Mouse (Mus musculus) myocyte (in vitro differentiated cells): ENCODE measurements around the gene Grik5. TPM values are rescaled to one million over a fixed set of nuclear protein-coding genes. Genes with fewer than 3 reads are reported as not detected.

Experiments
- H3K27me3 ChIP-seq: one replicate; pipeline ENCODE4 v1.6.1; 2011; ENCODE audit not compliant: control insufficient read depth, insufficient read depth, insufficient read length
- H3K36me3 ChIP-seq: one replicate; pipeline ENCODE4 v1.6.1; 2011; ENCODE audit not compliant: control insufficient read depth, insufficient read depth
- H3K4me2 ChIP-seq: one replicate; pipeline ENCODE4 v1.6.1; 2011; ENCODE audit warnings: low read depth, control low read depth
- H3K4me3 ChIP-seq: one replicate; pipeline ENCODE4 v1.5.1; 2011; ENCODE audit warnings: mild to moderate bottlenecking, control low read depth, moderate library complexity
- H3K79me2 ChIP-seq: one replicate; pipeline ENCODE4 v1.6.1; 2011; ENCODE audit not compliant: control insufficient read depth, insufficient read depth
- H3ac ChIP-seq: one replicate; pipeline ENCODE4 v1.6.1; 2011; ENCODE audit not compliant: control insufficient read depth, insufficient read length
- CEBPB ChIP-seq: IDR thresholded peaks from 2 replicates; pipeline ENCODE4 v1.6.1; 2011; ENCODE audit warnings: mild to moderate bottlenecking, moderate library complexity; ENCODE audit not compliant: poor library complexity, insufficient read depth, severe bottlenecking
- E2F4 ChIP-seq: IDR thresholded peaks from one replicate; pipeline ENCODE4 v1.6.1; 2011; ENCODE audit warnings: mild to moderate bottlenecking, control low read depth, moderate library complexity; ENCODE audit not compliant: insufficient read depth
- MAX ChIP-seq: IDR thresholded peaks from one replicate; pipeline ENCODE4 v1.6.1; 2011; ENCODE audit warnings: low read depth, mild to moderate bottlenecking, control low read depth
- MYOD1 ChIP-seq, 3 experiments: IDR thresholded peaks; one replicate each; pipeline ENCODE4 v1.6.1; 2011; ENCODE audit warnings: control low read depth in 2 of 3, low read depth in 2 of 3, mild to moderate bottlenecking in 2 of 3, moderate library complexity in 1 of 3; ENCODE audit not compliant: insufficient read length in 2 of 3, control insufficient read depth in 1 of 3
- MYOG ChIP-seq, 3 experiments: IDR thresholded peaks; one replicate each; pipeline ENCODE4 v1.6.1; 2011; ENCODE audit warnings: control low read depth in 2 of 3, low read depth in 2 of 3, mild to moderate bottlenecking in 2 of 3; ENCODE audit not compliant: insufficient read length in 2 of 3, control insufficient read depth in 1 of 3, insufficient read depth in 1 of 3
- POLR2A ChIP-seq: IDR thresholded peaks from one replicate; pipeline ENCODE4 v1.6.1; 2011; ENCODE audit warnings: low read depth, mild to moderate bottlenecking, control low read depth, moderate library complexity; ENCODE audit not compliant: insufficient read length
- POLR2AphosphoS2 ChIP-seq: IDR thresholded peaks from one replicate; pipeline ENCODE4 v1.6.1; 2011; ENCODE audit warnings: low read depth, control low read depth; ENCODE audit not compliant: insufficient read length
- REST ChIP-seq: IDR thresholded peaks from one replicate; pipeline ENCODE4 v1.6.1; 2011; ENCODE audit warnings: mild to moderate bottlenecking, control low read depth, moderate library complexity; ENCODE audit not compliant: insufficient read depth, insufficient read length
- SRF ChIP-seq: IDR thresholded peaks from one replicate; pipeline ENCODE4 v1.6.1; 2011; ENCODE audit warnings: low read depth; ENCODE audit not compliant: control insufficient read depth, insufficient read length
- TCF12 ChIP-seq: IDR thresholded peaks from one replicate; pipeline ENCODE4 v1.6.1; 2011; ENCODE audit warnings: mild to moderate bottlenecking, control low read depth; ENCODE audit not compliant: poor library complexity, insufficient read depth, severe bottlenecking
- TCF3 ChIP-seq: IDR thresholded peaks from one replicate; pipeline ENCODE4 v1.6.1; 2011; ENCODE audit warnings: low read depth, control low read depth; ENCODE audit not compliant: insufficient read length
- USF1 ChIP-seq: IDR thresholded peaks from one replicate; pipeline ENCODE4 v1.6.1; 2011; ENCODE audit warnings: low read depth, mild to moderate bottlenecking, control low read depth, moderate library complexity
- polyA plus RNA-seq: library from polyadenylated mRNA; unstranded; fragments of >200 nt; fragmentation: generic; extraction: Trizol; gene quantifications from one replicate; pipeline ENCODE4 v1.2.1, GENCODE M21; 2012; ENCODE audit warnings: missing spikeins

Grik5 gene
- 14.7 TPM for polyA plus RNA-seq

- Histone ChIP-seq H3K79me2 (peaks cover 4% of the 10 kb centered on the region), H3K36me3 (no peaks in the 10 kb centered on the region), H3K4me3 (peak within 1 kb of the TSS; percentile 33), H3K27me3 (no peaks in the 10 kb centered on the region), H3K4me2 (peak within 1 kb of the TSS; percentile 61), H3ac (peak within 1 kb of the TSS; percentile 68)
- TF ChIP-seq CEBPB (no peak), USF1 (no peak), MAX (no peak), POLR2AphosphoS2 (no peak), E2F4 (no peak), POLR2A (no peak), MYOG (IDR thresholded peaks at IDR 0.05; ENCODE audit: control insufficient read depth in 1 of 3, insufficient read depth in 1 of 3, insufficient read length in 2 of 3, low read depth in 2 of 3) (no peak), SRF (no peak), REST (no peak), TCF12 (no peak), TCF3 (no peak), MYOD1 (IDR thresholded peaks at IDR 0.05; ENCODE audit: control insufficient read depth in 1 of 3, insufficient read length in 2 of 3, low read depth in 2 of 3) (no peak)
These were observed at the start of gene Grik5, which contains the start of gene Zfp574 for GRCm38 (mm10) chr7:25071979-25072715. Gene Grik5 (minus strand): TSS chr7:25072346. Gene Zfp574 (plus strand): TSS chr7:25072567.

DNA sequence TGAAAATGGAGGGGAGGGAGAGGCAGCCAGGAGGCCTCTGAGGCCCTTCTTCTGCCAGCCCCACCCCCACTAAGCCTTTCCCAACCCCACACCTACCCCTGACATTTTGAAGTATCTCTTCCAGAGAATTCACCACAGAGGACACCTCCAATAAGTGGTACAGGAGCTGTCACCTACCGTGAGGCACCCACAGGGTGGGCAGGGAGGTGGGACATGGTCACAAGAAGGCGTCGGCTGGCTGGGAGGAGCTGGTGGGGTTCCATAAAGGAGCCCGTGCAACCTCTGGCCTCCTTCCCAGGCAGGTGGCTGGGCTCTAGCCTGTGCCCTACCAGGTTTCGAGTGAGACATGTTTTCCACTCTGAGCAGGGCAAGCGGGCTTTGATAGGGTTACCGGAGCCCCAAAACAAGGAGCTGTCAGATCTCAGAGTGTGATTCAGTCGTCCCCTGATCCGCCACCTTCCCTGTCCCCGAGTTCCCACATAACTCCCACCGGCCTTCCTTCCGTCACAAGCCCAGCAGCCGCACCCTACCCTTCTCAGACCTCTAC lies 49.2 kb upstream of the Grik5 start:
- H3K27me3 ChIP-seq, result peaks cover 69% of the 10 kb centered on the region

DNA sequence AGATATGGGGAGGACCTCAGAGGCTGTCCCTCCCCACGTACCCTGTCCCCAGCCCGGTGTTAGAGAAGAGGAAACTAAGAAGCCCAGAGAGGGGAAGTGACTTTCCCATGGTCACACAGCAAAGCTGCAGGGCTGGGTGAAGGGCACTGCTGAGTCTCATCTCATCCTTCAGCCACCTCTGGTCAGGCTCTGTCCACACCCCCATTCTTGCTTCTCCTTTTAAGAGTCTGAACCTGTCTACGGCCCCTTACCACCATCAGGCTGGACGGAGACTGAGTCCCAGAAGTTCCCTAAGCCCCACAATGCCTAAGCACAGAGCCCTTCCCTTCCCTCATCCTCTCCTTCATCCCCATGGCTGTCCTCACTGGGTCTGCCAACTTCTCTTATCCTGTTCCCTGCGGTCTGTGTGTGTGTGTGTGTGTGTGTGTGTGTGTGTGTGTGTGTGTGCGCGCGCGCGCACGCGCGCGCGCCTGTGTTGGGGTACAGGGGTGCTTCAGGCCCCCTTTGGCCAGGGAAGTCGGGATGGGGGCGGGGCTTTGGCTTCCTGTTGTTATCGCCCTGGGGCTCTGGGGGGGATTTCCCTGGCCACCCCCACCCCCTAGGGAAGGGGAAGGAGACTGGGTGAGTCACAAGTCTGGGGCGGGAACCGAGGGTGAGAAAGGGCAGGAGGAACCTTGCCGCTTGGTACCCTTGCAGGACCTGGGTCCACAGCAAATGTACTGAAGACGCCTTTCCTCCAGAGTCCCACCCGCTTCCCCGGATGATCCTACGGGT lies 48.1 kb upstream of the Grik5 start:
- Histone ChIP-seq H3K36me3 (no peaks in the 10 kb centered on the region), H3K4me3 (no peak overlapping the region), H3K79me2 (no peaks in the 10 kb centered on the region), H3K27me3 (peaks cover 73% of the 10 kb centered on the region), H3K4me2 (no peak overlapping the region), H3ac (no peak overlapping the region)
- TF ChIP-seq TCF12 (no peak), CEBPB (no peak), USF1 (no peak), REST (no peak), MYOD1 (IDR thresholded peaks at IDR 0.05; ENCODE audit: control insufficient read depth in 1 of 3, insufficient read length in 2 of 3, low read depth in 2 of 3) (no peak), POLR2AphosphoS2 (no peak)

More for the DNA sequence above, 49.2 kb upstream of the Grik5 start:
- no peak overlapping the region for H3K4me3 ChIP-seq
- no peaks in the 10 kb centered on the region for H3K36me3 ChIP-seq
- no peaks in the 10 kb centered on the region for H3K79me2 ChIP-seq
- H3ac ChIP-seq, result no peak overlapping the region
- TF ChIP-seq REST (no peak), E2F4 (no peak), MAX (no peak), TCF12 (no peak), POLR2AphosphoS2 (no peak)
- H3K4me2 ChIP-seq, result no peak overlapping the region

- no peaks in the 10 kb centered on the region for H3K79me2 ChIP-seq
- no peak overlapping the region for H3ac ChIP-seq
- TF ChIP-seq MYOD1 (IDR thresholded peaks at IDR 0.05; ENCODE audit: control insufficient read depth in 1 of 3, insufficient read length in 2 of 3, low read depth in 2 of 3), result no peak
- TF ChIP-seq USF1, result no peak
- H3K27me3 ChIP-seq, result peaks cover 67% of the 10 kb centered on the region
- H3K4me3 ChIP-seq, result no peak overlapping the region
- no peak overlapping the region for H3K4me2 ChIP-seq
- H3K36me3 ChIP-seq, result no peaks in the 10 kb centered on the region
These were observed 40.9 kb upstream of the Grik5 start for GRCm38 (mm10) chr7:25112956-25113603.
